Mouse (Mus musculus) forebrain, embryonic 13.5 days (tissue): Measurements from ENCODE around the gene Ptp4a2. TPM values are rescaled to one million over a fixed set of nuclear protein-coding genes. Genes with fewer than 3 reads are reported as not detected.
"Not testable (repeated sequence)": the region's sequence is repeated elsewhere in the genome, so short reads cannot be mapped to it uniquely, and the experiment has no call there.

Source experiments
- ATAC-seq: fragments of 200-750 bp; cut with Nextera tagmentation; 2 replicates; pipeline ENCODE4 v1.8.0; 2017
- H3K27ac ChIP-seq: fragments of 300-500 bp; sonication (generic); 2 replicates; pipeline ENCODE4 v1.5.1; 2015; ENCODE audit warnings: inconsistent platforms, mild to moderate bottlenecking, moderate library complexity
- H3K27me3 ChIP-seq: fragments of 300-500 bp; sonication (generic); 2 replicates; pipeline ENCODE4 v1.6.1; 2015; ENCODE audit warnings: mild to moderate bottlenecking, inconsistent platforms
- H3K36me3 ChIP-seq: fragments of 300-500 bp; sonication (generic); 2 replicates; pipeline ENCODE4 v1.6.1; 2015; ENCODE audit warnings: mild to moderate bottlenecking, inconsistent platforms; ENCODE audit not compliant: poor library complexity, severe bottlenecking
- H3K4me1 ChIP-seq: fragments of 300-500 bp; sonication (generic); 2 replicates; pipeline ENCODE4 v1.6.1; 2015; ENCODE audit warnings: inconsistent platforms
- H3K4me2 ChIP-seq: fragments of 300-500 bp; sonication (generic); 2 replicates; pipeline ENCODE4 v1.6.1; 2015; ENCODE audit warnings: inconsistent platforms, mild to moderate bottlenecking, moderate library complexity
- H3K4me3 ChIP-seq: fragments of 300-500 bp; sonication (generic); 2 replicates; pipeline ENCODE4 v1.5.1; 2015; ENCODE audit warnings: mild to moderate bottlenecking, inconsistent platforms
- H3K9ac ChIP-seq: fragments of 300-500 bp; sonication (generic); 2 replicates; pipeline ENCODE4 v1.6.1; 2015; ENCODE audit warnings: mild to moderate bottlenecking, inconsistent platforms
- H3K9me3 ChIP-seq: fragments of 300-500 bp; sonication (generic); replicated peaks from 2 replicates; pipeline ENCODE4 v1.6.1; 2016; ENCODE audit warnings: inconsistent platforms
- WGBS: fragments of 180-500 bp; shearing (Covaris S2); methylation state at CpG from one replicate; pipeline ENCODE4 v1.1.7; 2015; 5-methylcytosine and 5-hydroxymethylcytosine counted together
- microRNA-seq: library from miRNA; unstranded; fragments of <30 nt; microRNA quantifications from one replicate; pipeline ENCODE4, GENCODE M21; 2016
- polyA plus RNA-seq: library from polyadenylated mRNA; unstranded; fragments of >200 nt; fragmentation: Nextera tagmentation; extraction: Ambion mirVana; gene quantifications from 2 replicates; pipeline ENCODE4 v1.2.1, GENCODE M21; 2015

Ptp4a2 gene
- polyA plus RNA-seq, 1 experiment from 2014 or later, result 389 TPM

DNA sequence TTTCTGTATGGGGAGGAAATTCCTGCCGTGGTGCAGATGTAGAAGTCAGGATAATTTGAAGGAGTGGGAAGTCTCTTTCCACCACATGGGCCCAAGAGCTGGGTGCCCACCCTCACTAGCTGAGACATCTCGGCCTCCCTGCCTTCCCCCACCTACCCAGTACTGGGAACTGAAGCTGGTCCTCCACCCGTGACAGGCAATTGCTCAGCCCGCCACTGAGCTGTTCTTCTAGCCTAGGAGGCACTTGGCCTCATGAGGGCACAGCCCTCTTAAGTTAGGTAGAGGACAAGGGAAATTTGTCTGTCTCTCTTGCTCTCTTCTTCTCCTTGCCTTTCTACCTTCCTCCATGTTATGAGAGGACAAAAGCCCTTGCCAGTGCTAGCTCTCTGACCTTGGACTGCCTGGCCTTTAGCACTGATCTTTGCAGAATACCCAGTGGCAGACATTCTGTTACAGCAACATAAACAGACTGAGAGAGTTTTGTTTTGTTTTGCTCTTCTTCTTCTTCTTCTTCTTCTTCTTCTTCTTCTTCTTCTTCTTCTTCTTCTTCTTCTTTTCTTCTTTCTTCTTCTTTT, 68.3 kb downstream of the Ptp4a2 start:
- Histone ChIP-seq H3K9me3 (no peaks in the 10 kb centered on the region), H3K4me2 (no peak overlapping the region)

DNA sequence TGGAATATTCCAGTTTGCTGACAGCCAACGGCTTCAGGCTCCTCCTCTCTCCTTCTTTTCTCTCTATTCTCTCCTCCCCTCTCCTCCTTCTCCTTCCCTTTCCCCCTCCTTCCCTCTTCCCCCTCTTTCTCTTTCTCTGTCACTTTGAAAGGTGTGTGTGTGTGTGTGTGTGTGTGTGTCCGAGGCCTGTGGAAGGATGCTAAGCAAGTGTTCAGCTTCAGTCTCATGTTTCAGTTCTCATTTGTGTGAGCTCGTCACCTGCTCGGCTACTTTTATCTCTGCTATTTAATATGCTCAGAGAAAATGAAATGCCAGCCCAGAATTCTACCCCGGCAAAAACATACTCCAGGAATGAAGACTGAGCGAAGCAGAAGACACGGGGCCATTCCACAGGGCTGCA, 69.6 kb downstream of the Ptp4a2 start:
- Histone ChIP-seq H3K27me3 (no peaks in the 10 kb centered on the region), H3K4me2 (no peak overlapping the region), H3K4me3 (no peak overlapping the region), H3K9ac (no peak overlapping the region), H3K4me1 (peaks cover 22% of the 10 kb centered on the region), H3K9me3 (no peaks in the 10 kb centered on the region), H3K27ac (no peak overlapping the region), H3K36me3 (no peaks in the 10 kb centered on the region)
- 84% methylated on average over 7 of the region's 7 CpGs for WGBS
- no peak for ATAC-seq

More for the DNA sequence above, 68.3 kb downstream of the Ptp4a2 start:
- Histone ChIP-seq H3K9ac (no peak overlapping the region), H3K27me3 (no peaks in the 10 kb centered on the region), H3K4me1 (peaks cover 18% of the 10 kb centered on the region), H3K36me3 (no peaks in the 10 kb centered on the region), H3K27ac (no peak overlapping the region), H3K4me3 (no peak overlapping the region)
- whole genome bisulfite sequencing, result 76% methylated on average over 4 of the region's 4 CpGs
- no peak for ATAC-seq

DNA sequence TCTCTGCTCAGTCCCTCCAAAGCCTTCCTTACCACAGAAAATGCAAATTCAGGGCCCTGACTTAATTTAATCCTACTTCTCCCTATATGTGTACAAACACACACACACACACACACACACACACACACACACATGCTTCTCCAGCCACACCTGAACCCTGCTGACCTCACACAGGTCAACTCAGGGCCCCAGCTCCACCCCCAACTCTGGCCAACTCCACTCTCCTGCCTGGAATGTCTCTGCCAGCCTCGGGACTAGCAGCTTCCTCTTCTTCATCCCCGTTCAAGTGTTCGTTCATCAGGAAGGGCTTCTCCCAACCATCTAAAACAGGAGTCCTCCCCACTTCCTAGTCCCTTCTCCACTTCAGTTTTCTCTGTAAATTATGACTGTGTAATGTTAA, 70.6 kb downstream of the Ptp4a2 start:
- Histone ChIP-seq H3K4me3 (no peak overlapping the region), H3K4me1 (peaks cover 20% of the 10 kb centered on the region), H3K9ac (no peak overlapping the region), H3K36me3 (no peaks in the 10 kb centered on the region), H3K27me3 (no peaks in the 10 kb centered on the region), H3K4me2 (no peak overlapping the region), H3K27ac (no peak overlapping the region), H3K9me3 (no peaks in the 10 kb centered on the region)
- ATAC-seq, result no peak
- WGBS, result 34% methylated on average over 3 of the region's 3 CpGs

DNA sequence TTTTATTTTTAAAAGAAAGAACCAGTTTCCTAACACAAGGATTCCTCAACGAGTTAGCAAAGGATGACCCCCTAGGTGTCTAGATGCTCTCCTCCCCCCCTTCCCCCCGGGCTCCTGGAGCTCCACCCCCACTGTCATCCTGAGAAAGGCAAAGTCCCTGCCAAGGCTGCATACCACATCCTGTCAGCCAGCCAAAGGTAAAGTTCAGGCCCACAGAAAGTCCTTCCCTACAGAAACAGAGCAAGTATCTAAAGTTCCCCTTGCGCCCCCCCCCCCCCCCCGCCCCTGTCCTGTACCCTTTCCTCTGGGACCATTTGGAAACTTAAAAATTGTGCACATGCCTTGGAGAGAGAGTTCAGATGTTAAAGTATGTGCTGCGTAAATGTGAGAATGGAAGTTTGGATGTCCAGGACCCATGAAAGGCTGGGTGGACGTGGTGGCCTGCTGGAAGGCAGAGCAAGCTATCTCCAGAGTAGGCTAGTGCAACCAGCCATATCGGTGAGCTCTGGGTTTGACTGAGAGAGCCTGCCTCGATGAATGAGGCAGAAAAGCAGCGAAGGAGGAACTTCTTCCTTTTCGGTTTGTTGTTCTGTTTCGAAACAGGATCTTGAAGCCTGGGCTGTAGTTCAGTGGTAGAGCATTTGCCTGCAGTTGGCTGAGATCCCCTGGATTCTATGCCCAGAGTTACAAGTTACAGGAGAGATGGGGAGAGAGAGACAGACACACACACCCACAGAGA, 71.7 kb downstream of the Ptp4a2 start:
- 36% methylated on average over 11 of the region's 11 CpGs for WGBS
- no peaks in the 10 kb centered on the region for H3K36me3 ChIP-seq
- H3K9ac ChIP-seq, result no peak overlapping the region
- no peaks in the 10 kb centered on the region for H3K27me3 ChIP-seq
- H3K27ac ChIP-seq, result no peak overlapping the region; the same call in 1 of the 2 replicates
- ATAC-seq, result no peak
- H3K9me3 ChIP-seq, result no peaks in the 10 kb centered on the region
- H3K4me3 ChIP-seq, result no peak overlapping the region
- H3K4me1 ChIP-seq, result peaks cover 11% of the 10 kb centered on the region
- no peak overlapping the region for H3K4me2 ChIP-seq

DNA sequence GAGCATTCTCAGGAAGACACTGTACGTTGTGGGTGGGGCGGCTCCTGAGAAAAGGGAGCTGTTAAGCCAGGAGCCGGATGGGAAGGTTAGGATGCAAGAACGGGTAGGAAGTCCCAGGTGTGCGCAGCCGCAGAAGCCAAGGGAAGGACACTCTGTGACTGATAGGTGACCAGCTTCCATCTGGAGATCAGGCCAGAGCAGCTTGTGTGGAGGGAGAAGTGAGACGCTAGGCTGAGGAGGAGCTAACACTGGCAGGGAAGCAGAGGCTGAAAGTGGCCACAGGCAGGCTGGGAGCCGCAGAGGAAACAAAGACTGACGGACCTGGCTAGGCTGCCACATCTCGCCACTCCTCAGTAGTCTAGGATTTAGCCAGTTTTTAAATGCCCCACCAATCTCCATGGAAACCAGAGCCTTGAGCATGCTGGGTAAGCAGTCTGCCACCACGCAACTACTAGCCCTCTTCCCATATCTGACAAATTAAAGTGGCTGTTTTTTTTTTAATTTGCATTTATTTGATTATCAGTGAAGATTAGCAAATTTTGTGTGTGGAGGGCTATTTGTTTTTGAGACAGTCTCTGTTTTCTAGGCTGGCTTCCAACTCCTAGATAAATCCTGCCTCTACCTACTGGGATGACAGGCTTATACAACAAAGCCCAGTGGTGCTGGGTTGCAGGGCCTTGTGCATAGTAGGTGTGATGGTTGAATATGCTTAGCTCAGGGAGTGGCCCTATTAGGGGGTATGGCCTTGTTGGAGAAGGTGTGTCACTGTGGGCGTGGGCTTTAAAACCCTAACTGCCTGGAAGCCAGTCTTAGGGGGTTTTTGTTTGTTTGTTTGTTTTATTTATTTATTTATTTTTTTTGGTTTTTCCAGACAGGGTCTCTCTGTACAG, 73.3 kb downstream of the Ptp4a2 start:
- peak overlapping the region; percentile 35 for H3K4me2 ChIP-seq
- 50% methylated on average over 12 of the region's 12 CpGs for WGBS
- no peaks in the 10 kb centered on the region for H3K36me3 ChIP-seq
- peak overlapping the region; percentile 4; the same call in 1 of the 2 replicates for H3K27ac ChIP-seq
- peaks cover 8% of the 10 kb centered on the region; the same call in 1 of the 2 replicates for H3K4me1 ChIP-seq
- no peaks in the 10 kb centered on the region for H3K27me3 ChIP-seq
- peak; percentile 50; the same call in 1 of the 2 replicates for ATAC-seq
- H3K4me3 ChIP-seq, result no peak overlapping the region
- peak overlapping the region; percentile 51 for H3K9ac ChIP-seq
- no peaks in the 10 kb centered on the region for H3K9me3 ChIP-seq

DNA sequence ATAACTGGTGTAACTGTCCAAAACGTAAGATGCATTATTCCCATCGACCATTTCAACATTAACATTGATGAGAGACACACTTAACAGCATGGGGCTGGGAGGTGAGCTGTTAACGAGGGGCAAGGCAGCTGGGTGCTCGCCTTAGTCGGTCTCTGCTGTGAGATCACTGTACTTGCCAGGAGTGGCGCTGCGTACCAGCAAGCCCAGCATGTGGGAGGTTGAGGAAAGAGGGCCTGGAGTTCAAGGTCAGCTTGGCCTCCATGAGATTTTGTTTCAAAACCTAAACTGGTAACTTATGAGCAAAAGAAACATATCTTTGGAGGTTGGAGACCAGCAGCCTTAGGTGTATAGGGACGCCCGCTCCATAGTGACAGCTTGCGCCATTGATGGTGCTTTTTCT, 78.6 kb downstream of the Ptp4a2 start:
- H3K27ac ChIP-seq, result no peak overlapping the region

DNA sequence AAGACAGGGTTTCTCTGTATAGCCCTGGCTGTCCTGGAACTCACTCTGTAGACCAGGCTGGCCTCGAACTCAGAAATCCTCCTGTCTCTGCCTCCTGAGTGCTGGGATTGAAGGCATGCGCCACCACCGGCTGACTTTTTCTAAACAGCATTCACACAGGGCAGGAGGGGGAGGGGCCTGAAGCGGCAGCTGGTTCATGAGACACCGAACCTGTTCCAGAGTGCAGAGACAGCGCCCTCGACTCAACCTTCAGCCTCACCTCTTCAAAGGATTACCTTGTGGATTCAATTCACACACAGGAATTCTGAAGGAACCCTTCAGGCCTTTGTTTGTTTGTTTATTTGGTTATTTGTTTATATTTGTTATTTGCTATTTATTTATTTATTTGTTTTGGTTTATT, 79.1 kb downstream of the Ptp4a2 start:
- Histone ChIP-seq H3K4me1 (no peaks in the 10 kb centered on the region), H3K9me3 (no peaks in the 10 kb centered on the region), H3K36me3 (no peaks in the 10 kb centered on the region), H3K27ac (no peak overlapping the region), H3K4me2 (no peak overlapping the region), H3K4me3 (no peak overlapping the region), H3K27me3 (no peaks in the 10 kb centered on the region), H3K9ac (no peak overlapping the region)
- no peak for ATAC-seq
- WGBS, result 82% methylated on average over 7 of the region's 7 CpGs

More for the DNA sequence above, 78.6 kb downstream of the Ptp4a2 start:
- WGBS, result 70% methylated on average over 10 of the region's 10 CpGs
- Histone ChIP-seq H3K27me3 (no peaks in the 10 kb centered on the region), H3K9me3 (no peaks in the 10 kb centered on the region), H3K4me3 (no peak overlapping the region), H3K9ac (no peak overlapping the region), H3K4me2 (no peak overlapping the region), H3K4me1 (0 out of 2 replicates have a peak, but pooled peaks cover under 1% of the 10 kb centered on the region), H3K36me3 (no peaks in the 10 kb centered on the region)
- ATAC-seq, result no peak

DNA sequence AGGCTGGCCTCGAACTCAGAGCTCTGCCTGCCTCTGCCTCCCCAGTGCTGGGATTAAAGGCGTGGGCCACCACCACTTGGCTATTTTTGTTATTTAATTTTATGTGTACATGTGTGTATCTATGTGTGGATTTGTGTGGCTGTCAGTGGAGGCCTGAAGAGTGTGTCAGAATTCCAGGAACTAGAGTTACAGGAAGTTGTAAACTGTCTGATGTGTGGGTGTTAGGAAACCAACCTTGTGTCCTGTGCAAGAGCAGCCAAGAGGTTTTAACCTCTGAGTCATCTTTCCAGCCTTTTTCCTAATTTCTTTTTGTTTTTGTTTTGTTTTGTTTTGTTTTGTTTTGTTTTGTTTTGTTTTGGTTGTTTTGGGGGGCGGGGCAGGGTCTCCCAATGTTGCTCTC, 83.8 kb downstream of the Ptp4a2 start:
- H3K4me2 ChIP-seq, result no peak overlapping the region
- H3K9ac ChIP-seq, result no peak overlapping the region
- no peaks in the 10 kb centered on the region for H3K9me3 ChIP-seq
- H3K27ac ChIP-seq, result no peak overlapping the region
- no peak overlapping the region for H3K4me3 ChIP-seq
- no peaks in the 10 kb centered on the region for H3K27me3 ChIP-seq
- H3K4me1 ChIP-seq, result no peaks in the 10 kb centered on the region
- no peaks in the 10 kb centered on the region for H3K36me3 ChIP-seq
- no peak for ATAC-seq
- 95% methylated on average over 3 of the region's 3 CpGs for WGBS

DNA sequence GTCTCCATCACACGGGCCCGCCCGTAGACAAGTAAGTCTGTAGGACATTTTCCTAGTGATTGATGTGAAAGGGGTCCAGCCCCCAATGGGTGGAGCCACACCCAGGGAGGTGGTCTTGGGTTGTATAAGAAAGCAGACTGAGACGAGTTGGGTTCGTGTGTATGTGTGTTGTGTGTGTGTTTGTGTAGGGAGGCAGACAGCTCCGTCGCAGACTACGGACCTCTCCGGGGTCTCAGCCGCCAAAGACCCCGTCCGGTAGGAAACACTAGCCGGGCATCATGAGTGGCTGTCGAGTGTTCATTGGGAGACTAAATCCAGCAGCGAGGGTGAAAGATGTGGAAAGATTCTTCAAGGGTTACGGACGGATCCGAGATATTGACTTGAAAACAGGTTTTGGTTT, 87.8 kb downstream of the Ptp4a2 start:
- H3K4me1 ChIP-seq, H3K36me3 ChIP-seq, H3K4me2 ChIP-seq, H3K9me3 ChIP-seq, H3K9ac ChIP-seq, H3K27me3 ChIP-seq, H3K27ac ChIP-seq, H3K4me3 ChIP-seq, ATAC-seq: not testable (repeated sequence)
- WGBS, result 94% methylated on average over 18 of the region's 18 CpGs

Small RNA genes lying within 50 kb of the gene (microRNA-seq; reads per million reads assigned to microRNA genes)
- gene Gm28017, result not detected

Other genes starting within 250 kb of the Ptp4a2 start
- gene Lck, start 237.6 kb upstream of the Ptp4a2 start, polyA plus RNA-seq, result 7.6 and 9.2 TPM in 2 replicates
- gene Fam167b, start 232.7 kb upstream of the Ptp4a2 start, polyA plus RNA-seq, result 0.31 and 0.68 TPM in 2 replicates
- gene Eif3i, start 210.6 kb upstream of the Ptp4a2 start, polyA plus RNA-seq, result 251 and 261 TPM in 2 replicates
- gene Tmem234, start 210.6 kb upstream of the Ptp4a2 start, polyA plus RNA-seq, result 186 and 193 TPM in 2 replicates
- gene Dcdc2b, start 197.0 kb upstream of the Ptp4a2 start, polyA plus RNA-seq, result 2.3 and 4.5 TPM in 2 replicates
- 30.1 and 31.5 TPM in 2 replicates for gene Iqcc, start 192.1 kb upstream of the Ptp4a2 start, polyA plus RNA-seq
- gene Ccdc28b, start 187.3 kb upstream of the Ptp4a2 start, polyA plus RNA-seq, result 97.7 and 104 TPM in 2 replicates
- gene Txlna, start 170.2 kb upstream of the Ptp4a2 start, polyA plus RNA-seq, result 75.9 and 79.8 TPM in 2 replicates
- gene Kpna6, start 138.5 kb upstream of the Ptp4a2 start, polyA plus RNA-seq, result 14.4 and 15.8 TPM in 2 replicates
- gene Tmem39b, start 114.4 kb upstream of the Ptp4a2 start, polyA plus RNA-seq, result 15.5 and 21.1 TPM in 2 replicates
- 190 TPM in 2 replicates for gene Khdrbs1, start 68.9 kb upstream of the Ptp4a2 start, polyA plus RNA-seq
- gene Spocd1, start 118.0 kb downstream of the Ptp4a2 start, polyA plus RNA-seq, result not detected in 2 replicates
- gene Adgrb2, start 173.7 kb downstream of the Ptp4a2 start, polyA plus RNA-seq, result 6.4 and 8.3 TPM in 2 replicates
- gene Col16a1, start 236.6 kb downstream of the Ptp4a2 start, polyA plus RNA-seq, result 2.5 and 2.9 TPM in 2 replicates